Mouse (Mus musculus) heart, embryonic 13.5 days (tissue): ENCODE measurements around the gene Amy2a4. TPM values are rescaled to one million over a fixed set of nuclear protein-coding genes. Genes with fewer than 3 reads are reported as not detected.
"Not testable (repeated sequence)": the region's sequence is repeated elsewhere in the genome, so short reads cannot be mapped to it uniquely, and the experiment has no call there.

ENCODE experiments used
- ATAC-seq: fragments of 200-750 bp; cut with Nextera tagmentation; 2 replicates; pipeline ENCODE4 v1.8.0; 2017; ENCODE audit warnings: moderate TSS enrichment; ENCODE audit not compliant: insufficient number of reproducible peaks, low FRiP score, low TSS enrichment; ENCODE audit errors: extremely low read depth
- H3K27ac ChIP-seq: fragments of 300-500 bp; sonication (generic); replicated peaks from 2 replicates; pipeline ENCODE4 v1.5.1; 2015; ENCODE audit warnings: moderate library complexity, mild to moderate bottlenecking, inconsistent platforms
- H3K27me3 ChIP-seq: fragments of 300-500 bp; sonication (generic); replicated peaks from 2 replicates; pipeline ENCODE4 v1.6.1; 2015; ENCODE audit warnings: mild to moderate bottlenecking, inconsistent platforms
- H3K36me3 ChIP-seq: fragments of 300-500 bp; sonication (generic); 2 replicates; pipeline ENCODE4 v1.6.1; 2015; ENCODE audit warnings: mild to moderate bottlenecking, inconsistent platforms
- H3K4me1 ChIP-seq: fragments of 300-500 bp; sonication (generic); 2 replicates; pipeline ENCODE4 v1.6.1; 2015; ENCODE audit warnings: inconsistent platforms
- H3K4me2 ChIP-seq: fragments of 300-500 bp; sonication (generic); 2 replicates; pipeline ENCODE4 v1.6.1; 2015; ENCODE audit warnings: inconsistent platforms, mild to moderate bottlenecking, moderate library complexity
- H3K4me3 ChIP-seq: fragments of 300-500 bp; sonication (generic); 2 replicates; pipeline ENCODE4 v1.5.1; 2015; ENCODE audit warnings: moderate library complexity, mild to moderate bottlenecking, inconsistent platforms
- H3K9ac ChIP-seq: fragments of 300-500 bp; sonication (generic); 2 replicates; pipeline ENCODE4 v1.6.1; 2015; ENCODE audit warnings: inconsistent platforms, mild to moderate bottlenecking, moderate library complexity
- H3K9me3 ChIP-seq: fragments of 300-500 bp; sonication (generic); 2 replicates; pipeline ENCODE4 v1.6.1; 2016; ENCODE audit warnings: inconsistent platforms
- WGBS: fragments of 180-500 bp; shearing (Covaris S2); methylation state at CpG from one replicate; pipeline ENCODE4 v1.1.7; 2015; ENCODE audit warnings: mixed read lengths; 5-methylcytosine and 5-hydroxymethylcytosine counted together
- polyA plus RNA-seq: library from polyadenylated mRNA; unstranded; fragments of >200 nt; fragmentation: Nextera tagmentation; extraction: Ambion mirVana; gene quantifications from 2 replicates; pipeline ENCODE4 v1.2.1, GENCODE M21; 2015

Amy2a4 gene
- not detected in 2 replicates for polyA plus RNA-seq

- WGBS, result no CpG with 5 or more reads among the region's 4 CpGs
- not testable (repeated sequence) for H3K9ac ChIP-seq, H3K4me3 ChIP-seq, H3K4me2 ChIP-seq, ATAC-seq, H3K27ac ChIP-seq, H3K36me3 ChIP-seq, H3K9me3 ChIP-seq, H3K4me1 ChIP-seq, H3K27me3 ChIP-seq
Observed at GRCm38 (mm10) chr3:113291349-113291748, at the start of gene Amy2a4. Gene Amy2a4 (minus strand): TSS chr3:113291449.

GRCm38 (mm10) chr3:113323952-113324351 lies 32.7 kb upstream of the Amy2a4 start, which contains the start of gene Amy2a3:
Gene Amy2a3 (minus strand): TSS chr3:113324052.
- not testable (repeated sequence) for H3K4me1 ChIP-seq, ATAC-seq, H3K36me3 ChIP-seq, H3K9ac ChIP-seq, H3K27me3 ChIP-seq, H3K4me3 ChIP-seq, H3K27ac ChIP-seq, H3K9me3 ChIP-seq, H3K4me2 ChIP-seq
- no CpG with 5 or more reads among the region's 4 CpGs for WGBS

- H3K27me3 ChIP-seq, H3K27ac ChIP-seq, H3K9me3 ChIP-seq, H3K36me3 ChIP-seq, H3K4me1 ChIP-seq, H3K4me2 ChIP-seq, H3K4me3 ChIP-seq, ATAC-seq, H3K9ac ChIP-seq: not testable (repeated sequence)
- no CpG with 5 or more reads among the region's 3 CpGs for WGBS
Observed at GRCm38 (mm10) chr3:113312937-113313336, 21.7 kb upstream of the Amy2a4 start.

- not testable (repeated sequence) for H3K9me3 ChIP-seq, H3K36me3 ChIP-seq, H3K4me3 ChIP-seq, H3K4me1 ChIP-seq, H3K9ac ChIP-seq, H3K4me2 ChIP-seq, ATAC-seq, H3K27me3 ChIP-seq, H3K27ac ChIP-seq
Observed at GRCm38 (mm10) chr3:113280285-113280684, 11.0 kb downstream of the Amy2a4 start.

GRCm38 (mm10) chr3:113279586-113279985 lies 11.7 kb downstream of the Amy2a4 start:
- H3K4me3 ChIP-seq, H3K36me3 ChIP-seq, H3K27me3 ChIP-seq, H3K9me3 ChIP-seq, ATAC-seq, H3K4me2 ChIP-seq, H3K9ac ChIP-seq, H3K27ac ChIP-seq, H3K4me1 ChIP-seq: not testable (repeated sequence)

GRCm38 (mm10) chr3:113258737-113259136 lies 32.5 kb downstream of the Amy2a4 start, which contains the start of gene Amy2a5:
Gene Amy2a5 (minus strand): TSS chr3:113258837.
- ATAC-seq, H3K4me3 ChIP-seq, H3K27ac ChIP-seq, H3K4me2 ChIP-seq, H3K4me1 ChIP-seq, H3K9me3 ChIP-seq, H3K27me3 ChIP-seq, H3K36me3 ChIP-seq, H3K9ac ChIP-seq: not testable (repeated sequence)
- WGBS, result no CpG with 5 or more reads among the region's 4 CpGs

Other genes starting within 250 kb of the Amy2a4 start
- 0.06 TPM in 1 of 2 replicates, not detected in the other for gene Amy2a5, start 32.6 kb downstream of the Amy2a4 start, polyA plus RNA-seq
- not detected in 2 replicates for gene Amy2a3, start 32.6 kb upstream of the Amy2a4 start, polyA plus RNA-seq
- not detected in 2 replicates for gene Amy2a2, start 65.2 kb upstream of the Amy2a4 start, polyA plus RNA-seq
- 0.25 TPM in 1 of 2 replicates, not detected in the other for gene Amy2a1, start 241.0 kb upstream of the Amy2a4 start, polyA plus RNA-seq